Mouse (Mus musculus) leukemia stem cell, adult 10-12 weeks (primary cell): ENCODE data around the gene B3galt5. TPM values are rescaled to one million over a fixed set of nuclear protein-coding genes. Genes with fewer than 3 reads are reported as not detected.

Source experiments
- polyA plus RNA-seq: library from polyadenylated mRNA; stranded (reverse); fragments of >175 nt; gene quantifications from 2 replicates; pipeline ENCODE4 v1.2.3, GENCODE M21; 2012; ENCODE audit warnings: low replicate concordance

B3galt5 gene
- polyA plus RNA-seq: not detected in 2 replicates

GRCm38 (mm10) chr16:96235366-96235970, at the start of gene B3galt5:
TSS of gene B3galt5 (plus strand) at chr16:96235801.

GRCm38 (mm10) chr16:96191531-96192506, 43.8 kb upstream of the B3galt5 start, which contains the start of gene Lca5l:
TSS of gene Lca5l (minus strand) at chr16:96192271.

GRCm38 (mm10) chr16:96199913-96200701, 35.5 kb upstream of the B3galt5 start, which contains the start of gene Sh3bgr:
TSS of gene Sh3bgr (plus strand) at chr16:96200450.

Other genes starting within 250 kb of the B3galt5 start
- 33.8 and 50.0 TPM in 2 replicates for gene Psmg1, start 244.8 kb upstream of the B3galt5 start, polyA plus RNA-seq
- gene Brwd1, start 153.3 kb upstream of the B3galt5 start, polyA plus RNA-seq: 8.0 and 9.9 TPM in 2 replicates
- 63.0 and 91.5 TPM in 2 replicates for gene Hmgn1, start 108.1 kb upstream of the B3galt5 start, polyA plus RNA-seq
- 2.7 and 3.1 TPM in 2 replicates for gene Wrb, start 90.4 kb upstream of the B3galt5 start, polyA plus RNA-seq
- 0.06 TPM in 1 of 2 replicates, not detected in the other for gene Lca5l, start 43.5 kb upstream of the B3galt5 start, polyA plus RNA-seq
- 0.16 TPM in 1 of 2 replicates, not detected in the other for gene Sh3bgr, start 35.4 kb upstream of the B3galt5 start, polyA plus RNA-seq
- 0.06 and 0.10 TPM in 2 replicates for gene Itgb2l, start 207.8 kb downstream of the B3galt5 start, polyA plus RNA-seq
- gene Pcp4, start 231.8 kb downstream of the B3galt5 start, polyA plus RNA-seq: not detected in 2 replicates